ENCODE assay signal across 9 mouse cellular contexts in genomic region chr1:66655119-66655746, GRCm38 (mm10). TPM values are rescaled to one million over a fixed set of nuclear protein-coding genes. Genes with fewer than 3 reads are reported as not detected.
A peak's percentile ranks its signal among the peaks of the same experiment; 100 is the strongest.
DNase-seq lines count a peak whose midpoint lies in the region; ATAC-seq lines count a peak whose summit lies in the region.
"Had no signal": no experiment of that assay in that cellular context is flagged by ENCODE, and none has a peak within 500 bp of the region (broad histone marks: within the 10 kb centered on the region; RNA-seq: fewer than 3 reads in every experiment).

No protein-coding gene starts in this region.

- H3K27ac ChIP-seq in hindbrain, embryonic 15.5 days (replicated peaks), result no peak overlapping the region; the same call in 1 of the 2 replicates
- H3K27ac ChIP-seq in neural tube, embryonic 15.5 days (replicated peaks), result peak overlapping the region; percentile 41
- H3K27ac ChIP-seq: macrophage had no signal

- DNase-seq in frontal cortex, postnatal 25 days (ENCODE audit: low spot score in 2 of 2), result no peak
- DNase-seq in right cerebral cortex, postnatal 10 days (ENCODE audit: low spot score in 2 of 2), result peak; percentile 60 to 73
- no peak for DNase-seq in right cerebral cortex, postnatal 25 days
- no peak for DNase-seq in thymus, postnatal 10 days (ENCODE audit: low spot score in 2 of 2)
- DNase-seq in kidney, postnatal 25 days, result no peak

- no peaks in the 10 kb centered on the region for H3K27me3 ChIP-seq in hindbrain, embryonic 15.5 days
- no peaks in the 10 kb centered on the region for H3K27me3 ChIP-seq in neural tube, embryonic 15.5 days (replicated peaks)

- 35% methylated on average over 4 of the region's 4 CpGs for WGBS in hindbrain, embryonic 15.5 days
- 22% methylated on average over 4 of the region's 4 CpGs for WGBS in neural tube, embryonic 15.5 days

- no peaks in the 10 kb centered on the region for H3K9me3 ChIP-seq in hindbrain, embryonic 15.5 days
- no peaks in the 10 kb centered on the region for H3K9me3 ChIP-seq in neural tube, embryonic 15.5 days (replicated peaks)

- H3K4me3 ChIP-seq in hindbrain, embryonic 15.5 days, result no peak overlapping the region
- H3K4me3 ChIP-seq in neural tube, embryonic 15.5 days (replicated peaks), result no peak overlapping the region

- peak; percentile 71 for ATAC-seq in frontal cortex, adult (ENCODE audit: low TSS enrichment)
- ATAC-seq in hindbrain, embryonic 15.5 days (ENCODE audit: low FRiP score, low read depth), result peak; percentile 97
- peak; percentile 95 for ATAC-seq in neural tube, embryonic 15.5 days (ENCODE audit: low FRiP score)

- H3K36me3 ChIP-seq in hindbrain, embryonic 15.5 days, result peaks cover 4% of the 10 kb centered on the region; the same call in 1 of the 2 replicates
- peaks cover 4% of the 10 kb centered on the region; the same call in 1 of the 2 replicates for H3K36me3 ChIP-seq in neural tube, embryonic 15.5 days

- H3K4me1 ChIP-seq in hindbrain, embryonic 15.5 days (replicated peaks), result peaks cover 6% of the 10 kb centered on the region; the same call in 1 of the 2 replicates
- peaks cover 6% of the 10 kb centered on the region; the same call in 1 of the 2 replicates for H3K4me1 ChIP-seq in neural tube, embryonic 15.5 days

- no peak overlapping the region for H3K4me2 ChIP-seq in hindbrain, embryonic 15.5 days
- no peak overlapping the region for H3K4me2 ChIP-seq in neural tube, embryonic 15.5 days

- no peak overlapping the region for H3K9ac ChIP-seq in hindbrain, embryonic 15.5 days
- H3K9ac ChIP-seq in neural tube, embryonic 15.5 days (replicated peaks), result no peak overlapping the region

RNA-seq across cellular contexts. Expression of gene Rpe, which starts 45.4 kb away (rescaled TPM):
- 37.4 and 38.0 TPM in 2 replicates for polyA plus RNA-seq in hindbrain, embryonic 15.5 days (2015; fragmentation: Nextera tagmentation; extraction: Ambion mirVana)
- polyA plus RNA-seq in neural tube, embryonic 15.5 days (2015; fragmentation: Nextera tagmentation; extraction: Ambion mirVana), result 37.7 and 46.3 TPM in 2 replicates

Comparison
In these comparisons a context has a peak if more than half of its experiments do, and no peak if none do; other contexts are left out.
1. DNase-seq: peak in right cerebral cortex, postnatal 10 days (2 of 2); none in frontal cortex, postnatal 25 days (0 of 2), right cerebral cortex, postnatal 25 days (single experiment), thymus, postnatal 10 days (0 of 2) and kidney, postnatal 25 days (0 of 2).
2. Peak in every context shown above with its lines, with median percentiles within 50 percentile points of each other: ATAC-seq.